Mouse (Mus musculus) layer of hippocampus, postnatal 25 days (tissue): ENCODE measurements around the gene Ryr1. TPM values are rescaled to one million over a fixed set of nuclear protein-coding genes. Genes with fewer than 3 reads are reported as not detected.
A peak's percentile ranks its signal among the peaks of the same experiment; 100 is the strongest.
"Not testable (repeated sequence)": the region's sequence is repeated elsewhere in the genome, so short reads cannot be mapped to it uniquely, and the experiment has no call there.

ENCODE experiments used
- DNase-seq, 2 experiments: peaks; one replicate each; pipeline ENCODE4 v3.0.0; 2022; ENCODE audit warnings: mixed read lengths in 2 of 2, low spot score in 1 of 2; ENCODE audit errors: extremely low spot score in 1 of 2
- total RNA-seq, 2 experiments: library from RNA; stranded (reverse); gene quantifications; 2 replicates each; pipeline ENCODE4 v1.2.3; 2021

The Ryr1 gene
- total RNA-seq, 2 experiments from 2014 or later, result 12.0 to 15.1 TPM

DNA sequence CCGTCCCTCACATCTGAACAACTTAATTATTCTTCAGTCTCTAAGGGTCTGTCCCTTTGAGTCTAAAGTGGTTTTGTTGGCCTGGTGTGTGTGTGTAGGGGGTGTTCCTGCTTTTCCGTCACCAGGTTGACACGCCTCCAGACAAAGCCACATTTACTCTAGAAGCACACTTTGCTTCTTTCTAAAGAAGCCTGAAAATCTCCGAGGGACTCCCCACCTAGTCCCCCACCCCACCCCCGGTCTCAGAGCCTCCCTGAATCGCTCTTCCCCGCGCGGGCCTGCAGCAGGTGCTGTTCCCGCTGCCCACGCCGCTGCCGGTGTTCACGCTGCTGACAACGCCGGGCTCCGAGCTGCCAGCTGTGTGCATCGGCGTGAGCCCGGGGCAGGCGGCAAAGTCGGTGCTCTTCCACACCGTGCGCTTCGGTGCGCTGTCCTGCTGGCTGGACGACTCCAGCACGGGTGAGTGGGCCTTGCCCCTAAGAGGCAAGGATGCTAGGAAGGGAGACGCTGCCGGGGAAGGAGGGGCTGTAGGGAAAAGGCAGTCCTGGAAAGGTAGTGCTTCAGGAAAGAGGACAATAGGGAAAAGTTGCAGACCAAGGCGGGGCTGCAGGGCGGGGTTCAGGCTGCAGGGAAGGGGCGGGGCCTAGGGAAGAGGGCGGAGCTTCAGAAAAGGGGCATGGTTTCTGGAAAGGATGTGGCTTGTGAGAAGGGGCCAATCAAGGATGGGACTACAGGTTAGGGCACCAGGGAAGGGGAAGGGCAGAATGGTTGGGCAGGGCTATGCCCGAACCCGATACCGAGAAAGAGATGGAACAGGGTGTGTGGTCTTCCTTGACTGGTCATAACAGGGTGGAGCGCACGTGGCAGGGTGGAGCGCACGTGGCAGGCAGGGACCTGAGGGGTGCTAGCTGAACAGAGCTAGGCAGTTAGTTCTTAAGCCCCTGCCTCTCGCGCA is 124.1 kb downstream of the Ryr1 start:
- no peak for DNase-seq

DNA sequence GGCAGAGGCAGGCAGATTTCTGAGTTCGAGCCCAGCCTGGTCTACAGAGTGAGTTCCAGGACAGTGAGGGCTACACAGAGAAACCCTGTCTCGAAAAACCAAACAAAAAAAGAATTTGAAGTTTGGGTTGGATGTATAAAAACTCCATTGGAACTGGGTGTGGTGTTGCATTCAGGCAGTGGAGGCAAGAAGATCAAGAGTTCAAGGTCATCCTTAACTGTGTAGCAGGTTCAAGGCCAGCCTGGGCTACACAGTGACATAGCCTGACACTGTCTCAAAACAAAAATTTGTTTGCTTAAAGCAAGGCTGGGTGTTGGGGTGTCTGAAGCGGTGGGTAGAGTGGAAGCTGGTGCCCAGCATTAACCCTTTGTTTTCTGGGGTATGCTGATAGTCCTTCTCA is 131.6 kb downstream of the Ryr1 start:
- DNase-seq, result no peak

DNA sequence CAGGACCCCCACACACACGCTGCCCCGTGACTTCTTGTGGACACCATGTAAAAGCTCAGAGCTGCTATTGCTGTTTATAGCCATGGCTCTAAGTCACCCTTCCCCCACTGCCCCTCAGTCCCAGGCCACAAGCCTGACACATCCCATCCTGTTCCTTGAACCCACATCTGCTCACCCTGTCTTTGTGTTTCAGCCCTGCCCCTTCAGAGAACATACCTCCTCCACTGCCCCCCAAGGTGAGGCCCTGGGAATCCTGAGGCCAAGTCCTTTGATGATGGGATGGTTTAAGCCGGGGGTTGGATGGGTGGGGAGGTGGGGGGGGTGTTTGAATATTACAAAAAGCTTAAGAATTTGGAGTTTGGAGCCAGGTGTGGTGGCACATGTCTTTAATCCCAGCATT is 132.0 kb downstream of the Ryr1 start:
- DNase-seq, result no peak

DNA sequence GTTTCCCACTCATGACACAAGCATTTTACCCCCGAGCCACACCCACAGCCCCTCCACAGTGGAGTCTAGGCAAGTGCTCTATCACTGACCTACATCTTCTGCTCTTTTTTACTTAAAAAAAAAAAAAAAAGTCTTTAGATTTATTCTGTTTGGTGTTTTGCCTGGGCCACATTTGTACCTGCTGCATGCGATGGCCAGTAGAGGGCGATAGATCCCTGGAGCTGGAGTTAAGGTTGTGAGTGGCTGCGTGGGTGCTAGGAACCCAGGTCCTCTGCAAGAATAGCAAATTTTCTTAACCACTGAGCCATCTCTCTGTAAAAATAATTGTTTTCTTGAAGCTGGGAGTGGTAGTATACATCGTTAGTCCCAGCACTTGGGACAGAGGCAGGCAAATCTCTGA is 133.4 kb downstream of the Ryr1 start:
- DNase-seq, result no peak

DNA sequence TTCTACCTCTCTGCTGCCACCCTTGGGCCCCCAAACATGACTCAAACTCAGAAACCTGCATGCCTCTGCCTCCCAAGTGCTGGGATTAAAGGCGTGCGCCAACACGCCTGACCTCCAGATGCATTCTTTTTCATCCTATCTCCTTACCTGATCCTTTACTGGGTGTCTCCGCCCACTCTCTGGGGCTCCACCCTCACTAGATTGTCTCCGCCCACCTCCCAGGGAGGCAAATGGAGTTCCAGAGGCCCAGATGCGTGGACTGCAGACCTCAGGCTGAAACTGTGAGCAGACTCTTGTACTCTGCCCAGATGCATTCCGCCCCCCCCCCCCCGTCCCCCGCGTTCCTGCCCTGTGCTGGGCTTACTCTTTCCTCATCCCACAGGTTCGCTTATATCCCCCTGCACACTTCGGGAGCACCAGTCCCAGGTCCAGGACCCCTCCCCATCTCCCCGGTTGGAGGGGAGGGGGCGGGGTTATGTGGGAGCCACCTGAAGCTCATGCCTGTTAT is 134.2 kb downstream of the Ryr1 start:
- no peak for DNase-seq

DNA sequence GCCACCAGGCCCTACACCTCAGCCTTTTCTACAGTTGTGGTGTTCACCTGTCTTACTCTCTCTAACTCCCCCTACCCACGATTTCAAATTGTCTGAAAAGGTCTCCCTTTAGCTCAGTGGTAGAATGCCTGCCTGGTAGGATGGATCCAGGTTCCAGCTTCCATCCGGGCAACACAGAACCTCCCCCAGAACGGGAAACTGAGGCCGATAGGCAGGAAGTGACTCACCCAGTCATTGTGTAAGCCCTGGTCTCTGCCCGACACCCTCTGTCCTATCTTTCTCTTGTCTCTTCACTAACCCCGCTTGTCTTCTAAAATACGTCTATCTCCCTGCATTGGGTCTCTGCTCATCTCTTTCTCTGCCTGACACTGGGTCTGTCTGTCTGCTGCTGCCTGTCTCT is 139.8 kb downstream of the Ryr1 start:
- no peak for DNase-seq

DNA sequence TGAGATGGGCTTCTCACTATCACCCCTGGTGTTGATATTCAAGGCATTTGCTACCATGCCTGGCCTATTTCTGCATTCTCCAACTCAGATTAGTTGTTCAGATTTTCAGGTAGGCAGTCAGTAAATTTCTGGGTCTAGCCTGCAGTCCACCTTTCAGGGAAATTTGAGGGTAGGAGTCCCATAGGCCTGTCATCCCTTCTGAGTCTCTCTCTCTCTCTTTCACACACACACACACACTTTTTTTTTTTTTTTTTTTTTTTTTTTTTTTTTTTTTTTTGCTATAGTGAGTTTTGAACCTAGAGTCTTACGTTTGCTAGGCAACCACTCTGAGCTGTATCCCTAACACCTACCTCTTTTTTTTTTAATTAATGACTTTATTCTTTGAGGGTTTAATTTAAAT is 140.5 kb downstream of the Ryr1 start:
- DNase-seq, result no peak

DNA sequence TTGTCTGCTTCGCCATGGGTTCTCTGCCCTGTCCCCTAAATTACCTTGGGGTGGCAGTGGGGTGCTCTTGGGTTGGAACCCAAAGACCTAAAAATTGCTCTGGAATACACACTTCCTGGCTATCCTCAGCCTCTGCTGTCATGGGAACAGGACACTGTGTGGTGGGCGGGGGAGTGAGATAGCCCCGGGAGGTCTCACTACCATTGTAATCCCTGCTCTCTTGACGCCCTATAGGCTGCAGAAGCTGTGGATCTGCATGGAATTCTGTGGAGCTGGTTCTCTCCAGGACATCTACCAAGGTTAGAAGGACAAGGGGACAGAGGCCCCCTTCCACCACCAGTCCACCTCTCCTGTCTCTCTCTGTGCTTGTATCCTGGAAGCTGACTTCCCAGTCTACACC is 141.1 kb downstream of the Ryr1 start:
- DNase-seq, result no peak

DNA sequence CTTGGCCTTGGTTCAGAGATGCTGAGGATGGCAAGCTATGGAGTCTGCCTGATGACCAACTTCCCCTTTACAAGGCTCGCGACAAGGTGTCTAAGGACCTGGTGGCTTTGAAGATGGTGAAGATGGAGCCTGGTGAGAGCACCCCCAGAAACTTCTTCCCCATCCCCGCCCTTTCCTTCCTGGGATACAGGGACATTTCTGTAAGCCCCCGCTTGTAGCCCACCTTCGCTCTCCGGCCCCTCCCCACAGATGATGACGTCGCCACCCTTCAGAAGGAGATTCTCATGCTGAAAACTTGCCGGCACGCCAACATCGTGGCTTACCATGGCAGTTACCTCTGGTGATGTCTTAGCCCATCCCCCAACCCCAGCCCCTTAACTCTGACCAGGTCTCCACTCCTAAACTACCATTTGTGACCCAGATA is 141.8 kb downstream of the Ryr1 start:
- DNase-seq, result no peak

DNA sequence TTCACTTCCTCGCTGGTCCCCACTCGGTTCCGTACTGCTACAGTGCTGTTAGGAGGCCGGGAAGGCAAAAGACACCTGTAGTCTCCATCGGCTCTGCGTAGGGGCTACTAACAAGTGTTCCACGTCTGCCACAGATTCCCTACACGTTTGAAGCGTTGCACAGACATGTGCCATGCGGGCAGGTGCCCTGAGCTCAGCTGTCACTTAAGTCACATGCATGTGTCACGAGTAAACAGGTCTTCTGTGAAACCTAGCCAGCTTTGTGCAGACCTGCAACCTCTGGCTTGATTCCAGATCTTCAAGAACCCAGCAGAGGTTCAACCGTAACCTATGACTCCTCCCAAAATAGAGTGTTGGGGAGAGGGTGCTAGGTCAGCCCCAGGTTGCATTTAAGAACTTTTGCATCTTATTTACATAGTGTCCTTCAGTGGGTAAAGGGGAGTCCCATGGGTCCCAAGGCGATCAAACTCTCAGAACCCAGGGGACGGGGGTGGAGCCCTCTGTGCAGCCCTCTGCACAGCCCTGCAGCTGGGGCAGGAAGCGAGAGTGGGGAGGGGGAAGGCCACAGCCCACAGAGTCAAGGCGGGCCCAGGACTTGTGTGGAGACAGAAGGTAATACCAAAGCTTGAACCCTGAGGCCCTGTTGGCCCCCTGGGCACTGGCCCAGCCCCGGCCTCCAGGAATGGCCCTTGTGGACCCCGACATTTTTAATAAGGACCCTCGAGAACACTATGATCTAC is 142.5 kb downstream of the Ryr1 start:
- no peak for DNase-seq

DNA sequence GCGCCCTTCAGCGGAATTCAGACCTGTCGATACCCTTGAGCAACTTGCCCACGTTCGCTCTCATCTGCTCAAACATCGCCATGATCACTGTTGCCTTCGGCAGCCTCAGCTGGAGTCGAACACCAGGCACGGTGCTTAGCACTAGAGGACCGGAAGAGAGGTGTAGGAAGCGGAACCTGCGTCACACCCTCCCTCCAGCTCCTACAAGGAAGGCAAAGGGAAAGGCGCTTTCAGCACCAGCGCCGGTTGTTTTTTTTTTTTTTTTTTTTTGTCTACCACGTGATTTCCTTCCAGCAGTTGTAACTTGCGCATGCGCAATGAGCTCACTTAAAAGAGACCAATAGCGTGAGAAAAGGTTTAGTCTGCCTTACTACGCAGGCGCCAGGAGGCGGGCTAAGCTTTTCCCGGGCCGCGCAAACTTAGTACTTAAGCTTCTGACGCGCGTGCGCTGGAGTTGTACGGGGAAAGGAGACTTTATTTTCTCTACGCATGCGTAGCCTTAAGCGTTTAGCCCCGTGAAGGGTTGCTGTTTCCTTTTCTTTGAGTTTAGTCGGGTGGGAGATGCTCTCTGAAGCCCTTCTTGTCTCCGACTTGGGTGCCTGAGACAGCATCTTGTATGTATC is 143.2 kb downstream of the Ryr1 start, which contains the start of the genes Eif3k and Map4k1:
Gene Eif3k (minus strand): TSS at position 214 of the 623 bp plus-strand sequence.
Gene Map4k1 (plus strand): TSS at position 400 of the 623 bp plus-strand sequence.
- peak; percentile 77 to 93 for DNase-seq

DNA sequence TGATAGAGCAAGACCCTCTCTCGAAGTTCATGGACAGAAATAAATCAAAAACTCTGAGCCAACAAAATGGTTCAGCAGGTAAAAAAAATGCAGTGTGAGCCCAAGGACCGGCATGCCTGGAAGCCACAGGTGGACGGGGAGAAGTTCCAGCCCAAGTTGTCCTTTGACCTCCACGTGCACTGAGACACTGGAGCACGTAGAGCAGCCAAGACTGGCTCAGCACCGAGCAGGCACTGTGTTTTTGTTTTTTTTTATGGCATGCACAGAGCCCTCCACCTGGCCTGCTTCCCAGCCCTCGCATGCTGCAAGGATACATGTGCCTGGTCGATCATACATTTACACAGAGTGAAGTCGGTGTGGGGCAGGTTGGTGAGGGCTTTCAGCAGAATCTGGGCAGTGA is 147.4 kb downstream of the Ryr1 start:
- DNase-seq, result no peak

DNA sequence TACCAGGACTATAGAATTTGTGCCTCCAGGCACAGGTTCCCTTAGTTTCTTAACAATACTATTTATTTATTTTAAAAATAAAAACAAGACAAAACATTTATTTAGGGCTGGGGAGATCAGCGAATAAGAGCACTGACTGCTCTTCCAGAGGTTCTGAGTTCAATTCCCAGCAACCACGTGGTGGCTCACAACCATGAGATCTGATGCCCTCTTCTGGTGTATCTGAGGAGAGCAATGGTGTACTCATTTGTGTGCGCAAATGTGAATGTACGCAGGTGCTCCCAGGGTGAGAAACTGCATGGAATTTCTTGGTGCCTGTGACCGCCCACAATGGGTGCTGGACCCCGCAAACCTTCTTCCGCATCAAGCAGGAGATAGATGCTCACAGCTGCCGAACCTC is 152.0 kb downstream of the Ryr1 start:
- no peak for DNase-seq

DNA sequence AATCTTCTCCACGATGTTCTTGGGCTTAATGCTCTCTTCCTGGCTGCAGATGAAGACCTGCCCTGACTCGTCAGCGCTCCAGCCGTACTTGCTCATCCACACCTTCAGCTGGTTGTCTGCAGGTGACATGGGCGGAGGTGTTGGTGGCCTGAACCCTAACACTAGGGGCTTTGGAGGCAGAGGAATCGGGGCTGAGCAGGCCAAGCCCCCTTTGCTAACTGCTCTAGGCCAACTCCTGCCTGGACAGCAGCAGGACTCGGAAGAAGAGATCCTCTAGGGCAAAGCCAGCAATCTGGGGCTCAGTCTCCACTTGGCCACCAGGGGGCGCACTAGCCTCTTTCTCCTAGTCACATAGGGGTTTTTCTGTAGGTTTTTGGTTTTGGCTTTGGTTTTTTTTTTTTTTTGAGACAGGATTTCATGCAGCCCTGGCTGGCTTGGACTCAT is 152.4 kb downstream of the Ryr1 start:
- peak; percentile 56 to 88 for DNase-seq

DNA sequence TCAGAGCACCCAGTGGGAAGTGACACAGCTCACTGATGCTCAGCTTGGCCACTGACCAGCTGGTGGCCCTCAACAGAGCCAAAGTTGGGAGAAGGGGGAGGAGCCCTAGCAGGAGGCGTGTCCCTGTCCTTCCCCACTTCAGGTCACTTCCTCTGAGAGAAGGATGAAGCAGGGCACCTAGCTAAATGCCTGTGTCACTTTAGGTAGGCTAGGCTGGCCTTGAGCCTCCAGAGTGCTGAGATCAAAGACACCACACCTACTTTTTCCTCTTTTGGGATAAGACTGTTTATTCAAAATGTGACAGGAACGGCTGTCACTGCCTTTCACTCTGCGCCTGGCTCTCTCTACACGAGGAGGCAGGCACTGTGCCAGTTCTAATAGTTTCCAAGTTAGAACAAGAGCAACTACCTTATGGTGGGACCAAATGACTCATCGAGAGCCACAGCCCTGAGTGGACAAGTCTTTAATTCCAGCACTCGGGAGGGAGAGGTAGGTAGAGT is 153.2 kb downstream of the Ryr1 start:
- DNase-seq, result peak in 1 of 2 experiments; percentile 51

DNA sequence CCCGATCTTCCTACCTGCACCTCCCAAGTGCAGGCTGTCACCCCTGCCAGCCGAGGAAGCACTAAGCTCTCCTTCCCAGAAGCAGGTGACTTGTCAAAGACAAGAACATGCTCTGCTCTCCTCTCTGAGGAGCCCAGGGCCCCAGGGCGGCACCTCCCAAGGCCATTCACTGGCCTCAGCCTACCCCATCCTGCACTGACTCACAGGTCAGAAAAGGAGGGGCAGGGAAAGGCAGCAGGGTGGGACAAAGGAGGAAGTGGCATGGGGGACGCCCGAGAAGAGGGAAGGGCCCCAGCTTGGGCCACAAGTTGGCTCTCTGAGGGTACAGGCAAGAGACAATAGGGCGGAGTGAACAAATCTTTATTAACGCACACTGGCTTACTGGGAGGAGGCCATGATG is 153.9 kb downstream of the Ryr1 start:
- DNase-seq, result no peak

DNA sequence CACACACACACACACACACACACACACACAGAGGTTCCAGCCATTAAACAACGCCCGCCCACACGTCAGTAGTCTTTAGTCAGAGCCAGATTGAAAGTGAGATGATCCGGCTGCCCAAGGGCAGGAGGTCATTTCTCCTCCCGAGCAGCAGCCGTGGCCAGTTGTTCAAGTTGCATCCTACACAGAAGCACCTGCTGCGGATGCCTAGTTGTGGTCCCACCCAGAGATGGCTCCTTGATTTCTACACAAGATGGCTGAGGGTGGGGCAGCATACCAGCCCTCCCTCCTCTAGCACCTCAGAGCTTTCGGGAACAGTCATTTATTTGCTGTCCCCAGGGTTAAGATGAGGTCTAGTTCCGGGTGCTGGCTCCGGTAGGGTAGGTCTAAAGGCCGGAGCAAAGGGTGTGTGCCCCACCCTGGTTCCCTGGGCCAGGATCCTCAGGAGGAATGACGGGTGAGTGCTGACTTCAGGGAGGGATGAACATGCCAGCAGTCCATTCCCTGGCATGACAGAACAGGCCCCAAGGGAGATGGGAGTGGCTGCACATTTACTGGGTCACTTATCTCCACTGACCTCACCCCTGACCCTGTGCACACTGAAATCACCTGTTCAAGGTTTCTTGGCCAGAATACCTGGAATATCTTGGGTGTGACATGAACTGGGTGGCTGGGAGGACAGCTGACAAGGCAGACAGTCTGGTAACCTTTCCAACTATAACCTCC is 155.1 kb downstream of the Ryr1 start:
- no peak for DNase-seq

DNA sequence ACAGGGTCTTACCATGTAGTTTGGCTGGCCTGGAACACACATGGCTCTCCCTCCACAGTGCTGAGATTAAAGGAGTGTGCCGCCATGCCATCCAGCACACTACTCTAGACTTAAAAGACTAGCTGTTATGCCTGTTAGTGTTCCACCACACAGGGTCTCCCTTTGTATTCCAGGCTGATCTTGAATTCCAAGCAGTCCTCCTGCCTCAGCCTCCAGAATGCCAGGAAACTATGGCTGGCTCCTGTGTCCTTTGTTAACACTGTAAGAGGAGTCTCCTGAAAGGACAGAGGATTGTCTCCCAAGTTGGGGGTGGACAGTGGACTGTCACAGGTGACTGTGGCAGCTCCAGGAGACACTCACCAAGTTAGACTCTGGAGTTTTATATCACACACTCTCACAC is 155.7 kb downstream of the Ryr1 start:
- no peak for DNase-seq

DNA sequence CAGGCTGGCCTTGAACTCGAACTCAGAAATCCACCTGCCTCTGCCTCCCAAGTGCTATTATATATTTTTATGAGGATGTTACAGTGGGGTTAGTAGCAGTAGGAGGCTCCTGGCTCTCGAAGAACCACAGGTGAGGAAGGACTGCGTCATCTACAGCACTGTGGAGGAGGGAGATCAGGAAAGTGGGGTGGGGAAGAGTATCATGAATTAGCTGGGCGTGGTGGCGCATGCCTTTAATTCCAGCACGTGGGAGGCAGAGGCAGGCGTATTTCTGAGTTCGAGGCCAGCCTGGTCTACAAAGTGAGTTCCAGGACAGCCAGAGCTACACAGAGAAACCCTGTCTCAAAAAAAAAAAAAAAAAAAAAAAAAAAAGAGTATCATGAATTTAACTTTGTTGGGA is 156.9 kb downstream of the Ryr1 start:
- not testable (repeated sequence) for DNase-seq
